16 mouse cellular contexts compared by ENCODE assay signal in genomic region chr12:26401254-26401653, GRCm38 (mm10). TPM values are rescaled to one million over a fixed set of nuclear protein-coding genes. Genes with fewer than 3 reads are reported as not detected.
DNase-seq lines count a peak whose midpoint lies in the region; ATAC-seq and TF ChIP-seq lines count a peak whose summit lies in the region.
"Had no signal": no experiment of that assay in that cellular context is flagged by ENCODE, and none has a peak within 500 bp of the region (broad histone marks: within the 10 kb centered on the region; RNA-seq: fewer than 3 reads in every experiment).

No protein-coding gene starts in this region.

- H3K9me3 ChIP-seq in liver, embryonic 12.5 days (replicated peaks): no peaks in the 10 kb centered on the region
- H3K9me3 ChIP-seq in liver, embryonic 16.5 days (replicated peaks; ENCODE audit: control insufficient read depth, low read length): no peaks in the 10 kb centered on the region
- H3K9me3 ChIP-seq in hindbrain, embryonic 13.5 days: no peaks in the 10 kb centered on the region
- H3K9me3 ChIP-seq: embryonic facial prominence, embryonic 13.5 days; heart, embryonic 10.5 days had no signal

- no peak for TF ChIP-seq CTCF in heart, adult 2 months (IDR thresholded peaks at IDR 0.05)

- TF ChIP-seq EP300 in heart, adult 2 months (IDR thresholded peaks at IDR 0.05; ENCODE audit: insufficient read depth, low read depth, low read length): no peak

- no peak for DNase-seq in heart, adult 2 months
- no peak for DNase-seq in heart, adult 18-20 months
- DNase-seq in liver: no peak
- DNase-seq in ovary, postnatal 14 days (ENCODE audit: low spot score): no peak
- DNase-seq: adrenal gland, postnatal 25 days; cerebellum, adult 2 months; midbrain, embryonic 14.5 days; right cerebral cortex, postnatal 4 days had no signal

- H3K36me3 ChIP-seq in heart, adult 2 months (ENCODE audit: control insufficient read depth, insufficient read depth, low read length): peaks cover 4% of the 10 kb centered on the region
- no peaks in the 10 kb centered on the region for H3K36me3 ChIP-seq in liver, embryonic 12.5 days
- H3K36me3 ChIP-seq in liver, embryonic 16.5 days (ENCODE audit: control insufficient read depth, insufficient read depth): no peaks in the 10 kb centered on the region
- H3K36me3 ChIP-seq in hindbrain, embryonic 13.5 days: peaks cover 23% of the 10 kb centered on the region

- no peak overlapping the region for H3K9ac ChIP-seq in heart, adult 2 months (ENCODE audit: low read depth, low read length)
- H3K9ac ChIP-seq in liver, embryonic 12.5 days: no peak overlapping the region
- H3K9ac ChIP-seq in liver, embryonic 16.5 days (ENCODE audit: low read depth, low read length): no peak overlapping the region
- H3K9ac ChIP-seq in hindbrain, embryonic 13.5 days: no peak overlapping the region
- H3K9ac ChIP-seq: embryonic facial prominence, embryonic 13.5 days; liver, embryonic 14.5 days had no signal

- H3K27ac ChIP-seq in heart, adult 2 months: peak overlapping the region; percentile 60
- peak overlapping the region; percentile 30; the same call in 1 of the 2 replicates for H3K27ac ChIP-seq in liver, embryonic 12.5 days
- H3K27ac ChIP-seq in liver, embryonic 16.5 days (ENCODE audit: low read length): no peak overlapping the region
- H3K27ac ChIP-seq in hindbrain, embryonic 13.5 days: no peak overlapping the region
- H3K27ac ChIP-seq: embryonic facial prominence, embryonic 13.5 days; heart, embryonic 10.5 days; liver, embryonic 14.5 days had no signal

- no peak overlapping the region for H3K4me2 ChIP-seq in liver, embryonic 12.5 days
- H3K4me2 ChIP-seq in liver, embryonic 16.5 days (ENCODE audit: low read depth, low read length): peak overlapping the region; percentile 3; the same call in 1 of the 2 replicates
- H3K4me2 ChIP-seq in hindbrain, embryonic 13.5 days: no peak overlapping the region
- H3K4me2 ChIP-seq: embryonic facial prominence, embryonic 13.5 days had no signal

- WGBS in heart, adult 2 months: 40% methylated on average over 1 of the region's 1 CpGs
- WGBS in liver, embryonic 12.5 days (ENCODE audit: insufficient replicate concordance): 39% methylated on average over 1 of the region's 1 CpGs
- WGBS in liver, embryonic 16.5 days (ENCODE audit: insufficient replicate concordance): 37% methylated on average over 1 of the region's 1 CpGs
- WGBS in hindbrain, embryonic 13.5 days: 88% methylated on average over 1 of the region's 1 CpGs

- no peak for TF ChIP-seq POLR2A in heart, adult 2 months (IDR thresholded peaks at IDR 0.05; ENCODE audit: insufficient read depth, low read depth, low read length)

- no peak for ATAC-seq in liver, embryonic 12.5 days
- peak; percentile 41 for ATAC-seq in activated CD4-positive, CD25-positive, alpha-beta regulatory T cell, adult 4 months
- no peak for ATAC-seq in liver, embryonic 16.5 days (ENCODE audit: low read depth)
- ATAC-seq in hindbrain, embryonic 13.5 days (ENCODE audit: low FRiP score): no peak

- peaks cover 35% of the 10 kb centered on the region for H3K4me1 ChIP-seq in heart, adult 2 months (ENCODE audit: control insufficient read depth, insufficient read depth, low read length)
- peaks cover 30% of the 10 kb centered on the region for H3K4me1 ChIP-seq in liver, embryonic 12.5 days
- H3K4me1 ChIP-seq in liver, embryonic 16.5 days (ENCODE audit: control insufficient read depth, low read depth, low read length): no peaks in the 10 kb centered on the region; the same call in 1 of the 2 replicates
- H3K4me1 ChIP-seq in hindbrain, embryonic 13.5 days (replicated peaks): peaks cover 23% of the 10 kb centered on the region

- intact Hi-C loops in heart, adult 2 months (cut with DNase I): loop anchor here (1.0 kb wide), 1 partner anchor 45 kb away; no protein-coding TSS in a partner anchor

- no peaks in the 10 kb centered on the region for H3K27me3 ChIP-seq in heart, adult 2 months (ENCODE audit: control insufficient read depth, insufficient read depth, low read length)
- no peaks in the 10 kb centered on the region for H3K27me3 ChIP-seq in liver, embryonic 12.5 days (replicated peaks)
- H3K27me3 ChIP-seq in liver, embryonic 16.5 days (ENCODE audit: control insufficient read depth, insufficient read depth, low read depth, low read length): no peaks in the 10 kb centered on the region
- no peaks in the 10 kb centered on the region for H3K27me3 ChIP-seq in hindbrain, embryonic 13.5 days
- H3K27me3 ChIP-seq: embryonic facial prominence, embryonic 13.5 days had no signal

- peaks cover 1% of the 10 kb centered on the region; the same call in 1 of the 2 replicates for H3K79me2 ChIP-seq in heart, adult 2 months (replicated peaks; ENCODE audit: control insufficient read depth, insufficient read depth, low read length)

- no peak overlapping the region for H3K4me3 ChIP-seq in heart, adult 2 months
- no peak overlapping the region for H3K4me3 ChIP-seq in liver, embryonic 12.5 days
- no peak overlapping the region for H3K4me3 ChIP-seq in liver, embryonic 16.5 days (ENCODE audit: low read depth, low read length)
- no peak overlapping the region for H3K4me3 ChIP-seq in hindbrain, embryonic 13.5 days
- H3K4me3 ChIP-seq: embryonic facial prominence, embryonic 13.5 days; heart, embryonic 10.5 days had no signal

RNA-seq across cellular contexts. Expression of gene Rnf144a, which starts 13.8 kb away (rescaled TPM):
- total RNA-seq in heart, adult 2 months (2021): 10 to 100 TPM; 12.7 to 13.4 TPM
- 11.5 and 17.2 TPM in 2 replicates for polyA plus RNA-seq in heart, adult 2 months (2012; rRNA removed)
- 10 to 100 TPM in 1 of 2 experiments, 1 to 10 TPM in 1; 9.7 to 12.1 TPM for total RNA-seq in heart, adult 18-20 months (2021)
- 3.1 and 4.1 TPM in 2 replicates for polyA plus RNA-seq in liver, embryonic 12.5 days (2016; fragmentation: Nextera tagmentation; extraction: Ambion mirVana)
- polyA plus RNA-seq in activated CD4-positive, CD25-positive, alpha-beta regulatory T cell, adult 4 months (2017; shearing (Covaris generic)): 1 to 10 TPM; 3.2 to 5.1 TPM
- 2.3 and 3.2 TPM in 2 replicates for polyA plus RNA-seq in liver, embryonic 16.5 days (2015; fragmentation: Nextera tagmentation; extraction: Ambion mirVana)
- 26.0 and 26.6 TPM in 2 replicates for polyA plus RNA-seq in hindbrain, embryonic 13.5 days (2015; fragmentation: Nextera tagmentation; extraction: Ambion mirVana)
- polyA plus RNA-seq: C2C12 had no signal

RNA-seq across cellular contexts. Expression of gene Rsad2, which starts 55.0 kb away (rescaled TPM):
- 10 to 100 TPM in 1 of 2 experiments, 1 to 10 TPM in 1; 7.4 to 14.4 TPM for total RNA-seq in heart, adult 2 months (2021)
- polyA plus RNA-seq in heart, adult 2 months (2012; rRNA removed): 6.9 and 8.2 TPM in 2 replicates
- 1 to 10 TPM; 5.8 to 7.8 TPM for total RNA-seq in heart, adult 18-20 months (2021)
- polyA plus RNA-seq in liver, embryonic 12.5 days (2016; fragmentation: Nextera tagmentation; extraction: Ambion mirVana): 0.53 and 0.75 TPM in 2 replicates
- 1 to 10 TPM; 2.7 to 3.6 TPM for polyA plus RNA-seq in activated CD4-positive, CD25-positive, alpha-beta regulatory T cell, adult 4 months (2017; shearing (Covaris generic))
- polyA plus RNA-seq in liver, embryonic 16.5 days (2015; fragmentation: Nextera tagmentation; extraction: Ambion mirVana): 11.2 and 12.8 TPM in 2 replicates
- polyA plus RNA-seq in hindbrain, embryonic 13.5 days (2015; fragmentation: Nextera tagmentation; extraction: Ambion mirVana): 0.44 and 0.84 TPM in 2 replicates
- polyA plus RNA-seq: C2C12 had no signal

Comparison
In these comparisons a context has a peak if more than half of its experiments do, and no peak if none do; other contexts are left out.
1. H3K27ac ChIP-seq: peak in heart, adult 2 months (single experiment) and liver, embryonic 12.5 days (single experiment); none in liver, embryonic 16.5 days (single experiment) and hindbrain, embryonic 13.5 days (single experiment).